Mouse (Mus musculus): ENCODE results near the gene Grrp1. TPM values are rescaled to one million over a fixed set of nuclear protein-coding genes. Genes with fewer than 3 reads are reported as not detected.
A peak's percentile ranks its signal among the peaks of the same experiment; 100 is the strongest.
"Not testable (repeated sequence)": the region's sequence is repeated elsewhere in the genome, so short reads cannot be mapped to it uniquely, and the experiment has no call there.

The Grrp1 gene
- total RNA-seq (2021): 1 to 10 TPM; 3.4 TPM
- long read RNA-seq, experiment 1, partial matches to known transcripts: 1 of 3 reads
- long read RNA-seq, experiment 1, other reads (novel, unspliced or antisense): 0 of 3 reads
- long read RNA-seq, experiment 2, transcript Grrp1-201 (2 exons, 1,226 nt): major isoform, 7 of 9 reads
- long read RNA-seq, experiment 2, partial matches to known transcripts: 0 of 9 reads
- long read RNA-seq, experiment 2, other reads (novel, unspliced or antisense): 2 of 9 reads

GRCm38 (mm10) chr4:134253722-134254324 lies at the start of gene Grrp1:
TSS of gene Grrp1 (minus strand) at chr4:134254106.
- DNase-seq: no peak

GRCm38 (mm10) chr4:134302084-134302483 lies 48.2 kb upstream of the Grrp1 start:
- no peak for DNase-seq

- DNase-seq: peak; percentile 92
Measured at GRCm38 (mm10) chr4:134300316-134300715, 46.4 kb upstream of the Grrp1 start.

- peak; percentile 53 for DNase-seq
Measured at GRCm38 (mm10) chr4:134299498-134299810, 45.5 kb upstream of the Grrp1 start.

- DNase-seq: no peak
Measured at GRCm38 (mm10) chr4:134298626-134299497, 45.0 kb upstream of the Grrp1 start.

- DNase-seq: no peak
Measured at GRCm38 (mm10) chr4:134297369-134297768, 43.5 kb upstream of the Grrp1 start.

GRCm38 (mm10) chr4:134296523-134296922 lies 42.6 kb upstream of the Grrp1 start:
- DNase-seq: no peak

GRCm38 (mm10) chr4:134296096-134296495 lies 42.2 kb upstream of the Grrp1 start:
- DNase-seq: not testable (repeated sequence)

GRCm38 (mm10) chr4:134293692-134294163 lies 39.8 kb upstream of the Grrp1 start:
- DNase-seq: no peak

- DNase-seq: no peak
Measured at GRCm38 (mm10) chr4:134293061-134293691, 39.3 kb upstream of the Grrp1 start.

GRCm38 (mm10) chr4:134292067-134292466 lies 38.2 kb upstream of the Grrp1 start:
- peak; percentile 38 for DNase-seq

- DNase-seq: no peak
Measured at GRCm38 (mm10) chr4:134288397-134289256, 34.7 kb upstream of the Grrp1 start.

GRCm38 (mm10) chr4:134287575-134288025 lies 33.7 kb upstream of the Grrp1 start, which contains the start of gene Pdik1l:
TSS of gene Pdik1l (minus strand) at chr4:134287895.
- peak; percentile 64 for DNase-seq

GRCm38 (mm10) chr4:134287168-134287564 lies 33.3 kb upstream of the Grrp1 start:
- DNase-seq: peak; percentile 97

- no peak for DNase-seq
Measured at GRCm38 (mm10) chr4:134286226-134287167, 32.6 kb upstream of the Grrp1 start.

- no peak for DNase-seq
Measured at GRCm38 (mm10) chr4:134284942-134285341, 31.0 kb upstream of the Grrp1 start.

- no peak for DNase-seq
Measured at GRCm38 (mm10) chr4:134273417-134274345, 19.8 kb upstream of the Grrp1 start.

GRCm38 (mm10) chr4:134272731-134273416 lies 19.0 kb upstream of the Grrp1 start:
- no peak for DNase-seq

All from gastrocnemius, postnatal 25 days (tissue).